Mouse (Mus musculus) forebrain, embryonic 16.5 days (tissue): Measurements from ENCODE around the gene Pik3r5. TPM values are rescaled to one million over a fixed set of nuclear protein-coding genes. Genes with fewer than 3 reads are reported as not detected.
A peak's percentile ranks its signal among the peaks of the same experiment; 100 is the strongest.

Source experiments
- ATAC-seq: fragments of 200-750 bp; cut with Nextera tagmentation; 2 replicates; pipeline ENCODE4 v1.8.0; 2017; ENCODE audit warnings: mild to moderate bottlenecking, moderate library complexity
- H3K27ac ChIP-seq: fragments of 300-500 bp; sonication (generic); 2 replicates; pipeline ENCODE4 v1.5.1; 2014; ENCODE audit warnings: low read length, control low read depth
- H3K27me3 ChIP-seq: fragments of 300-500 bp; sonication (generic); replicated peaks from 2 replicates; pipeline ENCODE4 v1.6.1; 2014; ENCODE audit warnings: low read length; ENCODE audit not compliant: control insufficient read depth, insufficient read depth
- H3K36me3 ChIP-seq: fragments of 300-500 bp; sonication (generic); 2 replicates; pipeline ENCODE4 v1.6.1; 2014; ENCODE audit not compliant: control insufficient read depth, insufficient read depth
- H3K4me1 ChIP-seq: fragments of 300-500 bp; sonication (generic); replicated peaks from 2 replicates; pipeline ENCODE4 v1.6.1; 2014; ENCODE audit warnings: low read length; ENCODE audit not compliant: control insufficient read depth, insufficient read depth
- H3K4me2 ChIP-seq: fragments of 300-500 bp; sonication (generic); 2 replicates; pipeline ENCODE4 v1.6.1; 2014; ENCODE audit warnings: mild to moderate bottlenecking, low read length, control low read depth
- H3K4me3 ChIP-seq: fragments of 300-500 bp; sonication (generic); replicated peaks from 2 replicates; pipeline ENCODE4 v1.5.1; 2014; ENCODE audit warnings: mild to moderate bottlenecking, low read length, control low read depth
- H3K9ac ChIP-seq: fragments of 300-500 bp; sonication (generic); replicated peaks from 2 replicates; pipeline ENCODE4 v1.6.1; 2014; ENCODE audit warnings: low read depth, low read length, control low read depth
- H3K9me3 ChIP-seq: fragments of 300-500 bp; sonication (generic); 2 replicates; pipeline ENCODE4 v1.6.1; 2016; ENCODE audit warnings: low read length; ENCODE audit not compliant: control insufficient read depth
- WGBS: fragments of 180-500 bp; shearing (Covaris S2); extraction: QIAGEN DNeasy Blood & Tissue Kit; methylation state at CpG from one replicate; pipeline ENCODE4 v1.1.7; 2014; 5-methylcytosine and 5-hydroxymethylcytosine counted together
- polyA plus RNA-seq: library from polyadenylated mRNA; unstranded; fragments of >200 nt; fragmentation: Nextera tagmentation; extraction: Ambion mirVana; gene quantifications from 2 replicates; pipeline ENCODE4 v1.2.1, GENCODE M21; 2015

The Pik3r5 gene
- polyA plus RNA-seq, 1 experiment from 2014 or later: 0.11 TPM

DNA sequence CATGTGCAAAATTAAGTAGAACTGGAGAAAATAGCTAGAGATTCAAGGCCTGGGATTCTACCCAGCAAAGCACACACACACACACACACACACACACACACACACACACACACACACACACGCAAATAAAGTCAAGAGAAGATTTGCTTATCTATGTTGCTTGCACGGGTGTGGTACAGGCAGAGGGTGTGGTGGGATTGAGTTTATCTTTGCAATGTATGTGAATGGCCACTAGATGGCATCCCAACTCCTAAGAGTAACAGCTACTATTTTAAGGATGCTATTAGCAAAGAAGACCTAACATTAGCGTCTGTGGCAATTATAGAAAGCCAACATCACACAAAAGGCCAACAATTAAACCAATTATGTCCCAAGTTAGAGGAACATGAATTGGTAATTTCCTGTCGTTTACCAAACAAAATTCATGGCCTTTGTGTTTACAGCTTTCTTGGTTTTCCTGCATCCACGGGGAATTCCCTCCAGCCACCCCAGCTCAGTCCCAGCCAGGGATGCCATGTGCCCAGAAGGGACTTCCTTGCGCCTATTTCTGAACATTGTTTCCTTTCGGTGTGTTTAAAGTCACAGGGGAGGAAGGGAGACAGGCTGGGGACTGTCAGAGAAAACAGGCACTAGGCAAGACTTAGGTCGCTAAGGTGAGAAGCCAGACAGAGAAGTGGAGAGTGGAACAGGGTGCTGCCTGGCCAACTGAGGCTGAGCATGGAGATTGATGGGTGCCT lies 53.5 kb downstream of the Pik3r5 start:
- Histone ChIP-seq H3K4me2 (no peak overlapping the region), H3K27ac (no peak overlapping the region), H3K36me3 (no peaks in the 10 kb centered on the region), H3K27me3 (no peaks in the 10 kb centered on the region), H3K9me3 (no peaks in the 10 kb centered on the region), H3K4me1 (0 out of 2 replicates have a peak, but pooled peaks cover 3% of the 10 kb centered on the region), H3K4me3 (no peak overlapping the region), H3K9ac (no peak overlapping the region)
- WGBS: 30% methylated on average over 8 of the region's 8 CpGs
- peak; percentile 63 for ATAC-seq

DNA sequence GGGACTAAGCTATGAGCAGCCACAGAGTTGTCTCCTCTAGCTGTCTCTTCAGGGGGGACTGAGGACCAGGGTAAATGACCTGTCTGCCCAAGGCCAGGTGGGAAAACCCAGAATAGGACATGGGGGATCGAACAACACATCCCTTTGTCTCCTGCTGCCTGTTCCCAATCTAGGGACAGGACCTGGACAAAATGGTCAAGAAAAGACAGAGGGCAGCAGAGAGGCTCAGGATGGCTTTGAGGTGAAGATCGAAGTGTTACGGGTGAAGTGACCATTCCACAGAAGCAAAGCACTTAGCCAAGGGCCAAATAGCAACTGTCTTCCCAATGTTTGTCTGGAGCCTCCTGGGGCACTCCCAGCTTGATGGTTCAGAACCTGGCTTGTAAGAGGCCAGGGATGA lies 54.2 kb downstream of the Pik3r5 start:
- no peak overlapping the region for H3K4me3 ChIP-seq
- 83% methylated on average over 3 of the region's 3 CpGs for WGBS
- H3K4me1 ChIP-seq: 0 out of 2 replicates have a peak, but pooled peaks cover 3% of the 10 kb centered on the region
- H3K27me3 ChIP-seq: no peaks in the 10 kb centered on the region
- no peak overlapping the region for H3K9ac ChIP-seq
- H3K27ac ChIP-seq: no peak overlapping the region
- ATAC-seq: no peak
- no peaks in the 10 kb centered on the region for H3K9me3 ChIP-seq
- no peak overlapping the region for H3K4me2 ChIP-seq
- no peaks in the 10 kb centered on the region for H3K36me3 ChIP-seq

GRCm38 (mm10) chr11:68487720-68488119 lies 55.8 kb downstream of the Pik3r5 start:
- no peaks in the 10 kb centered on the region for H3K9me3 ChIP-seq
- H3K4me3 ChIP-seq: no peak overlapping the region
- ATAC-seq: no peak
- 0 out of 2 replicates have a peak, but pooled peaks cover 3% of the 10 kb centered on the region for H3K4me1 ChIP-seq
- H3K27ac ChIP-seq: no peak overlapping the region
- 92% methylated on average over 10 of the region's 10 CpGs for WGBS
- H3K4me2 ChIP-seq: no peak overlapping the region
- no peaks in the 10 kb centered on the region for H3K36me3 ChIP-seq
- H3K27me3 ChIP-seq: no peaks in the 10 kb centered on the region
- H3K9ac ChIP-seq: no peak overlapping the region

GRCm38 (mm10) chr11:68488256-68488824 lies 56.4 kb downstream of the Pik3r5 start:
- Histone ChIP-seq H3K4me1 (0 out of 2 replicates have a peak, but pooled peaks cover 3% of the 10 kb centered on the region), H3K9ac (no peak overlapping the region), H3K4me2 (no peak overlapping the region), H3K9me3 (no peaks in the 10 kb centered on the region), H3K36me3 (no peaks in the 10 kb centered on the region), H3K27me3 (no peaks in the 10 kb centered on the region), H3K27ac (no peak overlapping the region), H3K4me3 (no peak overlapping the region)
- WGBS: 80% methylated on average over 6 of the region's 6 CpGs
- ATAC-seq: no peak

GRCm38 (mm10) chr11:68489236-68489635 lies 57.3 kb downstream of the Pik3r5 start:
- no peak for ATAC-seq
- WGBS: 25% methylated on average over 2 of the region's 2 CpGs
- 0 out of 2 replicates have a peak, but pooled peaks cover 3% of the 10 kb centered on the region for H3K4me1 ChIP-seq
- H3K27ac ChIP-seq: no peak overlapping the region
- no peaks in the 10 kb centered on the region for H3K36me3 ChIP-seq
- no peak overlapping the region for H3K4me3 ChIP-seq
- no peak overlapping the region for H3K9ac ChIP-seq
- H3K27me3 ChIP-seq: no peaks in the 10 kb centered on the region
- H3K9me3 ChIP-seq: no peaks in the 10 kb centered on the region
- H3K4me2 ChIP-seq: no peak overlapping the region

DNA sequence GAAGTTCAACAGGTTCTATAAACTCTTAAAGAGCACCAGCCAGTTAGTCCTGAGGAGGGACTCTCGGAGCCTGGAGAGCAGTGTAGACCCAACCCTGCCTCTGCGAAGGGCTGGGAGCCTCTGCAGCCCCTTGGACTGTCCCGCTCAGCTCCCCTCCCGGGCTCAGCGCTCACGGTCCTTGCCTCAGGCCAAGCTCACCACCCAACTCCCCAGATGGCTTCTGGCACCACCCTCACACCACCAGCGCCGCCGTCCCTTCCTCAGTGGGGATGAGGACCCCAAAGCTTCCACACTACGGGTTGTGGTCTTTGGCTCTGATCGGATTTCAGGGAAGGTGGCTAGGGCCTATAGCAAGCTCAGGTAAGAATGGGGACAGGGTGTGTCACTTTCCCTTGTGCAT lies 60.7 kb downstream of the Pik3r5 start:
- H3K27ac ChIP-seq: no peak overlapping the region
- no peak overlapping the region for H3K4me2 ChIP-seq
- no peak overlapping the region for H3K4me3 ChIP-seq
- H3K4me1 ChIP-seq: no peaks in the 10 kb centered on the region
- H3K27me3 ChIP-seq: no peaks in the 10 kb centered on the region
- H3K9me3 ChIP-seq: no peaks in the 10 kb centered on the region
- 88% methylated on average over 11 of the region's 11 CpGs for WGBS
- ATAC-seq: no peak
- H3K36me3 ChIP-seq: no peaks in the 10 kb centered on the region
- no peak overlapping the region for H3K9ac ChIP-seq

GRCm38 (mm10) chr11:68493760-68494159 lies 61.8 kb downstream of the Pik3r5 start:
- Histone ChIP-seq H3K4me3 (no peak overlapping the region), H3K36me3 (no peaks in the 10 kb centered on the region), H3K9ac (no peak overlapping the region), H3K4me2 (no peak overlapping the region), H3K4me1 (no peaks in the 10 kb centered on the region), H3K27ac (no peak overlapping the region), H3K9me3 (no peaks in the 10 kb centered on the region), H3K27me3 (no peaks in the 10 kb centered on the region)
- ATAC-seq: no peak
- 68% methylated on average over 5 of the region's 5 CpGs for WGBS

DNA sequence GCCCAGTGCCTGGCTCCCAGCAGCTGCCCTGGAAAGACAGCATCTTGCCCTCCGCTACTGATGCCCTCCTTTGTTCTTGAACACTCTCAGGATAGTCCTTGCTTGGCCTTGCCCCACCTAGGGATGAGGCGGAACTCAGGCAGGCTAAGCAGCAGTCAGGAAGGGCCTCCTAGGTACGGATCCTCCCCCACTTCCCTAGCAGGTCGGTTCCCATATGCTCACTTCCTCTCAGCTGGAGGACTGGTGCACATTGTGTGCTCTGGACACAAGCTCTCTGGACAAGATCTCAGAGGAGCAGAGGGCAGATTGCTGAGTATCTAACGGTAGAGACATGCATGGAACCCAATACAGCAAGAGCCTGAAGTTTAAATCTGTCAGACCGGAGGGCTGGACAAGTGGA lies 65.2 kb downstream of the Pik3r5 start:
- H3K27ac ChIP-seq: no peak overlapping the region
- no peaks in the 10 kb centered on the region for H3K9me3 ChIP-seq
- no peak overlapping the region for H3K9ac ChIP-seq
- no peaks in the 10 kb centered on the region for H3K4me1 ChIP-seq
- 76% methylated on average over 6 of the region's 6 CpGs for WGBS
- H3K4me3 ChIP-seq: no peak overlapping the region
- no peaks in the 10 kb centered on the region for H3K27me3 ChIP-seq
- no peak for ATAC-seq
- H3K36me3 ChIP-seq: no peaks in the 10 kb centered on the region
- H3K4me2 ChIP-seq: no peak overlapping the region

GRCm38 (mm10) chr11:68498517-68498916 lies 66.6 kb downstream of the Pik3r5 start:
- H3K4me3 ChIP-seq: no peak overlapping the region
- no peaks in the 10 kb centered on the region for H3K9me3 ChIP-seq
- no peak overlapping the region for H3K9ac ChIP-seq
- no peak overlapping the region for H3K27ac ChIP-seq
- 93% methylated on average over 11 of the region's 11 CpGs for WGBS
- no peak overlapping the region for H3K4me2 ChIP-seq
- no peaks in the 10 kb centered on the region for H3K27me3 ChIP-seq
- no peaks in the 10 kb centered on the region for H3K36me3 ChIP-seq
- H3K4me1 ChIP-seq: no peaks in the 10 kb centered on the region
- ATAC-seq: no peak
